Mouse (Mus musculus): ENCODE results near the gene Kcng4. TPM values are rescaled to one million over a fixed set of nuclear protein-coding genes. Genes with fewer than 3 reads are reported as not detected.

Gene Kcng4
- polyA plus RNA-seq (2015; fragmentation: Nextera tagmentation; extraction: Ambion mirVana): not detected in 2 replicates

- Histone ChIP-seq H3K27ac (no peak within 1 kb of the TSS), H3K4me3 (replicated peaks) (no peak within 1 kb of the TSS), H3K4me2 (no peak within 1 kb of the TSS), H3K9ac (no peak within 1 kb of the TSS), H3K4me1 (replicated peaks) (no peaks in the 10 kb centered on the region), H3K27me3 (peaks cover 65% of the 10 kb centered on the region), H3K36me3 (no peaks in the 10 kb centered on the region), H3K9me3 (replicated peaks) (no peaks in the 10 kb centered on the region)
- 21% methylated on average over 6 of the region's 6 CpGs for WGBS (ENCODE audit: insufficient replicate concordance)
- DNase-seq: no peak
- no peak for ATAC-seq (ENCODE audit: low read depth)
These were observed at the start of gene Kcng4 for GRCm38 (mm10) chr8:119635378-119635777. Kcng4 (minus strand) TSS chr8:119635680.

GRCm38 (mm10) chr8:119679184-119679583 lies 43.7 kb upstream of the Kcng4 start:
- WGBS (ENCODE audit: insufficient replicate concordance): 62% methylated on average over 14 of the region's 14 CpGs
- H3K27ac ChIP-seq: no peak overlapping the region
- no peak overlapping the region for H3K4me2 ChIP-seq
- peaks cover 7% of the 10 kb centered on the region for H3K4me1 ChIP-seq (replicated peaks)
- H3K9me3 ChIP-seq (replicated peaks): no peaks in the 10 kb centered on the region
- ATAC-seq (ENCODE audit: low read depth): no peak
- H3K4me3 ChIP-seq (replicated peaks): no peak overlapping the region
- no peak for DNase-seq
- H3K27me3 ChIP-seq: 0 out of 2 replicates have a peak, but pooled peaks cover 10% of the 10 kb centered on the region
- H3K36me3 ChIP-seq: no peaks in the 10 kb centered on the region
- H3K9ac ChIP-seq: no peak overlapping the region

- 0 out of 2 replicates have a peak, but pooled peaks cover 10% of the 10 kb centered on the region for H3K27me3 ChIP-seq
- H3K9ac ChIP-seq: no peak overlapping the region
- ATAC-seq (ENCODE audit: low read depth) (peak; percentile 49; the same call in 1 of the 2 replicates), DNase-seq (peak; percentile 33)
- H3K9me3 ChIP-seq (replicated peaks): no peaks in the 10 kb centered on the region
- peaks cover 7% of the 10 kb centered on the region for H3K4me1 ChIP-seq (replicated peaks)
- peak overlapping the region; percentile 55 for H3K4me2 ChIP-seq
- H3K4me3 ChIP-seq (replicated peaks): peak overlapping the region; percentile 26
- 8% methylated on average over 18 of the region's 18 CpGs for WGBS (ENCODE audit: insufficient replicate concordance)
- no peak overlapping the region for H3K27ac ChIP-seq
- H3K36me3 ChIP-seq: no peaks in the 10 kb centered on the region
These were observed 42.8 kb upstream of the Kcng4 start for GRCm38 (mm10) chr8:119678138-119678843.

GRCm38 (mm10) chr8:119676389-119676788 lies 40.9 kb upstream of the Kcng4 start:
- WGBS (ENCODE audit: insufficient replicate concordance): 4% methylated on average over 8 of the region's 8 CpGs
- Histone ChIP-seq H3K9me3 (replicated peaks) (no peaks in the 10 kb centered on the region), H3K27ac (no peak overlapping the region), H3K4me1 (replicated peaks) (peaks cover 7% of the 10 kb centered on the region), H3K9ac (no peak overlapping the region), H3K4me3 (replicated peaks) (no peak overlapping the region), H3K27me3 (0 out of 2 replicates have a peak, but pooled peaks cover 10% of the 10 kb centered on the region), H3K4me2 (no peak overlapping the region), H3K36me3 (no peaks in the 10 kb centered on the region)
- ATAC-seq (ENCODE audit: low read depth): no peak
- peak; percentile 62 for DNase-seq

- 77% methylated on average over 5 of the region's 5 CpGs for WGBS (ENCODE audit: insufficient replicate concordance)
- Histone ChIP-seq H3K36me3 (no peaks in the 10 kb centered on the region), H3K4me1 (replicated peaks) (peaks cover 13% of the 10 kb centered on the region), H3K9me3 (replicated peaks) (no peaks in the 10 kb centered on the region), H3K27ac (no peak overlapping the region), H3K4me3 (replicated peaks) (no peak overlapping the region), H3K9ac (no peak overlapping the region), H3K4me2 (no peak overlapping the region), H3K27me3 (0 out of 2 replicates have a peak, but pooled peaks cover 7% of the 10 kb centered on the region)
- DNase-seq: no peak
- ATAC-seq (ENCODE audit: low read depth): no peak
These were observed 40.0 kb upstream of the Kcng4 start for GRCm38 (mm10) chr8:119675457-119675856.

- Histone ChIP-seq H3K4me1 (replicated peaks) (peaks cover 13% of the 10 kb centered on the region), H3K9me3 (replicated peaks) (no peaks in the 10 kb centered on the region), H3K27me3 (0 out of 2 replicates have a peak, but pooled peaks cover 7% of the 10 kb centered on the region), H3K27ac (no peak overlapping the region), H3K36me3 (no peaks in the 10 kb centered on the region), H3K4me2 (no peak overlapping the region), H3K4me3 (replicated peaks) (no peak overlapping the region), H3K9ac (no peak overlapping the region)
- 62% methylated on average over 10 of the region's 11 CpGs for WGBS (ENCODE audit: insufficient replicate concordance)
- ATAC-seq (ENCODE audit: low read depth) (no peak), DNase-seq (no peak)
These were observed 38.6 kb upstream of the Kcng4 start for GRCm38 (mm10) chr8:119673976-119674555.

- Histone ChIP-seq H3K9ac (no peak overlapping the region), H3K4me2 (no peak overlapping the region), H3K4me3 (replicated peaks) (no peak overlapping the region), H3K36me3 (no peaks in the 10 kb centered on the region), H3K27ac (no peak overlapping the region), H3K4me1 (replicated peaks) (peaks cover 6% of the 10 kb centered on the region; the same call in 1 of the 2 replicates), H3K27me3 (peaks cover 31% of the 10 kb centered on the region), H3K9me3 (replicated peaks) (no peaks in the 10 kb centered on the region)
- WGBS (ENCODE audit: insufficient replicate concordance): 46% methylated on average over 16 of the region's 16 CpGs
- ATAC-seq (ENCODE audit: low read depth): no peak
- no peak for DNase-seq
These were observed 35.1 kb upstream of the Kcng4 start for GRCm38 (mm10) chr8:119670419-119671091.

- Histone ChIP-seq H3K9me3 (replicated peaks) (no peaks in the 10 kb centered on the region), H3K4me1 (replicated peaks) (peaks cover 6% of the 10 kb centered on the region; the same call in 1 of the 2 replicates), H3K36me3 (no peaks in the 10 kb centered on the region), H3K27ac (no peak overlapping the region), H3K9ac (no peak overlapping the region), H3K4me2 (no peak overlapping the region), H3K27me3 (peaks cover 29% of the 10 kb centered on the region), H3K4me3 (replicated peaks) (no peak overlapping the region)
- no peak for DNase-seq
- WGBS (ENCODE audit: insufficient replicate concordance): 29% methylated on average over 12 of the region's 12 CpGs
- no peak for ATAC-seq (ENCODE audit: low read depth)
These were observed 33.8 kb upstream of the Kcng4 start for GRCm38 (mm10) chr8:119669284-119669683.

GRCm38 (mm10) chr8:119668447-119668846 lies 33.0 kb upstream of the Kcng4 start:
- H3K27me3 ChIP-seq: peaks cover 29% of the 10 kb centered on the region
- ATAC-seq (ENCODE audit: low read depth) (no peak), DNase-seq (no peak)
- WGBS (ENCODE audit: insufficient replicate concordance): 61% methylated on average over 9 of the region's 9 CpGs
- H3K4me3 ChIP-seq (replicated peaks): no peak overlapping the region
- H3K36me3 ChIP-seq: no peaks in the 10 kb centered on the region
- H3K9ac ChIP-seq: no peak overlapping the region
- no peak overlapping the region for H3K4me2 ChIP-seq
- peaks cover 6% of the 10 kb centered on the region; the same call in 1 of the 2 replicates for H3K4me1 ChIP-seq (replicated peaks)
- H3K27ac ChIP-seq: no peak overlapping the region
- H3K9me3 ChIP-seq (replicated peaks): no peaks in the 10 kb centered on the region

- Histone ChIP-seq H3K9me3 (replicated peaks) (no peaks in the 10 kb centered on the region), H3K4me3 (replicated peaks) (no peak within 1 kb of the TSS), H3K27me3 (peaks cover 29% of the 10 kb centered on the region), H3K9ac (no peak within 1 kb of the TSS), H3K27ac (no peak within 1 kb of the TSS), H3K36me3 (no peaks in the 10 kb centered on the region), H3K4me1 (replicated peaks) (peaks cover 8% of the 10 kb centered on the region; the same call in 1 of the 2 replicates), H3K4me2 (no peak within 1 kb of the TSS)
- ATAC-seq (ENCODE audit: low read depth) (no peak), DNase-seq (no peak)
- whole genome bisulfite sequencing (ENCODE audit: insufficient replicate concordance): 16% methylated on average over 14 of the region's 14 CpGs
These were observed 30.9 kb upstream of the Kcng4 start, which contains the start of gene Wfdc1 for GRCm38 (mm10) chr8:119666219-119666951. Wfdc1 (plus strand) TSS chr8:119666365.

- Histone ChIP-seq H3K36me3 (no peaks in the 10 kb centered on the region), H3K9ac (no peak overlapping the region), H3K4me2 (no peak overlapping the region), H3K4me1 (replicated peaks) (peaks cover 9% of the 10 kb centered on the region; the same call in 1 of the 2 replicates), H3K27me3 (peaks cover 29% of the 10 kb centered on the region), H3K9me3 (replicated peaks) (no peaks in the 10 kb centered on the region), H3K4me3 (replicated peaks) (no peak overlapping the region), H3K27ac (no peak overlapping the region)
- no peak for DNase-seq
- 72% methylated on average over 6 of the region's 6 CpGs for WGBS (ENCODE audit: insufficient replicate concordance)
- no peak for ATAC-seq (ENCODE audit: low read depth)
These were observed 29.8 kb upstream of the Kcng4 start for GRCm38 (mm10) chr8:119665270-119665669.

Measured in liver, embryonic 13.5 days (tissue).